Mouse (Mus musculus) embryonic facial prominence, embryonic 14.5 days (tissue): ENCODE results near the gene Aqp1. TPM values are rescaled to one million over a fixed set of nuclear protein-coding genes. Genes with fewer than 3 reads are reported as not detected.

Source experiments
- ATAC-seq: fragments of 200-750 bp; cut with Nextera tagmentation; 2 replicates; pipeline ENCODE4 v1.8.0; 2017; ENCODE audit warnings: low read depth, moderate number of reproducible peaks, moderate TSS enrichment
- DNase-seq: peaks from one replicate; pipeline ENCODE4 v3.0.0-alpha.2; 2015; ENCODE audit warnings: low spot score
- H3K27ac ChIP-seq: fragments of 300-500 bp; sonication (generic); replicated peaks from 2 replicates; pipeline ENCODE4 v1.5.1; 2014; ENCODE audit warnings: low read depth, mild to moderate bottlenecking, low read length, moderate library complexity
- H3K27me3 ChIP-seq: fragments of 300-500 bp; sonication (generic); replicated peaks from 2 replicates; pipeline ENCODE4 v1.6.1; 2014; ENCODE audit warnings: low read length; ENCODE audit not compliant: control insufficient read depth, insufficient read depth
- H3K36me3 ChIP-seq: fragments of 300-500 bp; sonication (generic); 2 replicates; pipeline ENCODE4 v1.6.1; 2014; ENCODE audit warnings: low read length, mixed read lengths; ENCODE audit not compliant: control insufficient read depth, insufficient read depth
- H3K4me1 ChIP-seq: fragments of 300-500 bp; sonication (generic); 2 replicates; pipeline ENCODE4 v1.6.1; 2014; ENCODE audit warnings: antibody characterized with exemption, low read length; ENCODE audit not compliant: control insufficient read depth, insufficient read depth
- H3K4me2 ChIP-seq: fragments of 300-500 bp; sonication (generic); 2 replicates; pipeline ENCODE4 v1.6.1; 2014; ENCODE audit warnings: low read depth, mild to moderate bottlenecking, low read length, moderate library complexity, mixed read lengths
- H3K4me3 ChIP-seq: fragments of 300-500 bp; sonication (generic); 2 replicates; pipeline ENCODE4 v1.5.1; 2014; ENCODE audit warnings: low read depth, mild to moderate bottlenecking, low read length
- H3K9ac ChIP-seq: fragments of 300-500 bp; sonication (generic); 2 replicates; pipeline ENCODE4 v1.6.1; 2014; ENCODE audit warnings: low read depth, mild to moderate bottlenecking, low read length, moderate library complexity, mixed read lengths
- H3K9me3 ChIP-seq: fragments of 300-500 bp; sonication (generic); 2 replicates; pipeline ENCODE4 v1.6.1; 2016; ENCODE audit warnings: low read length; ENCODE audit not compliant: control insufficient read depth
- WGBS: fragments of 180-500 bp; shearing (Covaris S2); extraction: QIAGEN DNeasy Blood & Tissue Kit; methylation state at CpG from one replicate; pipeline ENCODE4 v1.1.7; 2014; 5-methylcytosine and 5-hydroxymethylcytosine counted together
- polyA plus RNA-seq: library from polyadenylated mRNA; unstranded; fragments of >200 nt; fragmentation: Nextera tagmentation; extraction: Ambion mirVana; gene quantifications from 2 replicates; pipeline ENCODE4 v1.2.1, GENCODE M21; 2014

Gene Aqp1
- polyA plus RNA-seq, 1 experiment from 2014 or later = 20.4 TPM

DNA sequence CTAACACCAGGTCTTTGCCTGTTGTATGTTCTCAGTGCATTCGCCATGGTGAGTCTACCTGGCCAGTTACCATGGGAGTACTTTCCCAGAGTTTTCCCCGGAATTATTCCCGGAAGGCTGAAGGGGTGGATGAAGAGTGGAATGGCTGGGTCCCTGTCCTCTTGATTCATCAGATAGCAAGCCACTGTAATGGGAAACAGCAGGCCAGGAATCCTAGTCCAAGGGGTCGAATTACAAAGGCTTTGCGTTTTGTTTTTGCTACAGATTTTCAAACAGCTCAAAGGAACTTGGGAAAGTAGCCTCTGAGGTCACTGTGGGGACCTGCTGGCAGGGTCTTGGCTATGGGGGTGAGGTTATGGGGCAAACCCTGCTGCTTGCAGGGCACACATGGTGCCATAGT lies 24.3 kb upstream of the Aqp1 start:
- peak; percentile 30 for DNase-seq
- Histone ChIP-seq H3K4me3 (no peak overlapping the region), H3K9me3 (no peaks in the 10 kb centered on the region), H3K4me1 (peaks cover 5% of the 10 kb centered on the region; the same call in 1 of the 2 replicates), H3K4me2 (no peak overlapping the region), H3K36me3 (0 out of 2 replicates have a peak, but pooled peaks cover 6% of the 10 kb centered on the region), H3K27me3 (no peaks in the 10 kb centered on the region), H3K27ac (no peak overlapping the region), H3K9ac (no peak overlapping the region)
- ATAC-seq = no peak
- 33% methylated on average over 5 of the region's 5 CpGs for WGBS

DNA sequence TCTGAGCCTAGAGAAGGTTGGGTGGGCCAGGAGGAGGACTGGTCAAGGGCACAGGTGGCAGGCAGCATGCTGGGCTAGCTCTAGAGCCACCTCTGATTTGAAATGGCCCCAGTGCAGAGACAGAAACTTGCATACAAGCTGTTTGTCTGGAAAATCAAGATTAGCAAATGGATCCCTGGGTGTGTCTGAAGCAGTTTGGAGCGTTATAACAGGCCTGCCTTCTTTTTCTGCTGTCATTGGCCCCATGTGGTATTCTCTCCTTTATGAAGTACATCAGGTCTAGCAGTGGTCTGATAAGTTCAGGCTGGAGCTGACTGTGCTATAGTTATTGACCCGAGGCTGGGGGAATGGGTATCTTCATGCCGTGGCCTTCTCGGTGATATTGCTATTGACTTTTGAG lies 22.3 kb upstream of the Aqp1 start:
- no peak overlapping the region for H3K27ac ChIP-seq
- H3K4me2 ChIP-seq = no peak overlapping the region
- H3K9ac ChIP-seq = no peak overlapping the region
- H3K27me3 ChIP-seq = no peaks in the 10 kb centered on the region
- WGBS = 88% methylated on average over 4 of the region's 4 CpGs
- no peaks in the 10 kb centered on the region for H3K9me3 ChIP-seq
- no peak for DNase-seq
- H3K36me3 ChIP-seq = 0 out of 2 replicates have a peak, but pooled peaks cover 6% of the 10 kb centered on the region
- peaks cover 5% of the 10 kb centered on the region; the same call in 1 of the 2 replicates for H3K4me1 ChIP-seq
- H3K4me3 ChIP-seq = no peak overlapping the region
- ATAC-seq = no peak

DNA sequence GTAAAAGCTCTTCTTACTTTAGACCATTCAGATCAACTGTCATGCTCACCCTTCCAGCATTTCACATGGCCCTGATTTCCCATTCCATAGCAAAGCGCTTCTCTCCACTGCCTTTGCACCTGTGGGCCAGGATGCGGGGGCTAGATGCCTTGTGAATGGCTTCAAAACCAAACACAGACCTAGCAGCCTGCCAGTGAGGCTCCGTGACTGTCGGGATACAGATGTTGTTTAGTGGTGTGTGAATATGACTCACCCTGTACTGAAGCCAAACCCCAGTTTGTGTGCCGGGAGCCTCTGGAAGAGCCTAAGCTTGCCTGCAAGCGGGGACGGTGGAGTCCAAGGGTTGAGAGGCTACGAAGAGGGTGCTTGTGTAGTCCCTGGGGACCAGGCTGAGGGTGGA lies 21.6 kb upstream of the Aqp1 start:
- 60% methylated on average over 8 of the region's 8 CpGs for WGBS
- Histone ChIP-seq H3K4me2 (no peak overlapping the region), H3K9me3 (no peaks in the 10 kb centered on the region), H3K4me3 (no peak overlapping the region), H3K27me3 (no peaks in the 10 kb centered on the region), H3K9ac (no peak overlapping the region), H3K4me1 (peaks cover 7% of the 10 kb centered on the region; the same call in 1 of the 2 replicates), H3K27ac (no peak overlapping the region), H3K36me3 (0 out of 2 replicates have a peak, but pooled peaks cover 4% of the 10 kb centered on the region)
- DNase-seq (peak; percentile 76), ATAC-seq (peak; percentile 51; the same call in 1 of the 2 replicates)

DNA sequence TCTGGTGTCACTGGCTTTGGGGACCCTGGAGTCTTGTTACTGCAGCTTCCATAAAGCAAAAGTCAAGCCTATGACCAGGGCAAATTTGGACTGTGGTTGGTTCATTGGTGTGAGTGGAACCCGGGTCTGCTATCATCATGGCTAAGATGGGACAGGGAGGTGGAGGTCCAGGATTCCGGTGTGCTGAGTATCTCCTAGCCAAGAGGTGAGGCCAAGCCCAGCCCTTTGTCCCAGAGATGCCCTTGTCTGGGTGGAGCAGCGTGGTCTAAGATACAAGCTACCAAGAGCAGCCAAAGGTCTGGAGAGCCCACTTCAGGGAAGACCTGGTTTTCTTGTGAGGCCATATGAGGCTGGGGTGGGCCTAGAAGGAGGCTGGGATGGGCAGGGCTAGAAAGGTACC lies 17.6 kb upstream of the Aqp1 start:
- no peak for DNase-seq
- Histone ChIP-seq H3K4me2 (no peak overlapping the region), H3K27me3 (no peaks in the 10 kb centered on the region), H3K4me3 (no peak overlapping the region), H3K9ac (no peak overlapping the region), H3K9me3 (no peaks in the 10 kb centered on the region), H3K27ac (no peak overlapping the region), H3K4me1 (peaks cover 2% of the 10 kb centered on the region; the same call in 1 of the 2 replicates), H3K36me3 (no peaks in the 10 kb centered on the region)
- ATAC-seq = no peak
- 85% methylated on average over 3 of the region's 3 CpGs for WGBS

DNA sequence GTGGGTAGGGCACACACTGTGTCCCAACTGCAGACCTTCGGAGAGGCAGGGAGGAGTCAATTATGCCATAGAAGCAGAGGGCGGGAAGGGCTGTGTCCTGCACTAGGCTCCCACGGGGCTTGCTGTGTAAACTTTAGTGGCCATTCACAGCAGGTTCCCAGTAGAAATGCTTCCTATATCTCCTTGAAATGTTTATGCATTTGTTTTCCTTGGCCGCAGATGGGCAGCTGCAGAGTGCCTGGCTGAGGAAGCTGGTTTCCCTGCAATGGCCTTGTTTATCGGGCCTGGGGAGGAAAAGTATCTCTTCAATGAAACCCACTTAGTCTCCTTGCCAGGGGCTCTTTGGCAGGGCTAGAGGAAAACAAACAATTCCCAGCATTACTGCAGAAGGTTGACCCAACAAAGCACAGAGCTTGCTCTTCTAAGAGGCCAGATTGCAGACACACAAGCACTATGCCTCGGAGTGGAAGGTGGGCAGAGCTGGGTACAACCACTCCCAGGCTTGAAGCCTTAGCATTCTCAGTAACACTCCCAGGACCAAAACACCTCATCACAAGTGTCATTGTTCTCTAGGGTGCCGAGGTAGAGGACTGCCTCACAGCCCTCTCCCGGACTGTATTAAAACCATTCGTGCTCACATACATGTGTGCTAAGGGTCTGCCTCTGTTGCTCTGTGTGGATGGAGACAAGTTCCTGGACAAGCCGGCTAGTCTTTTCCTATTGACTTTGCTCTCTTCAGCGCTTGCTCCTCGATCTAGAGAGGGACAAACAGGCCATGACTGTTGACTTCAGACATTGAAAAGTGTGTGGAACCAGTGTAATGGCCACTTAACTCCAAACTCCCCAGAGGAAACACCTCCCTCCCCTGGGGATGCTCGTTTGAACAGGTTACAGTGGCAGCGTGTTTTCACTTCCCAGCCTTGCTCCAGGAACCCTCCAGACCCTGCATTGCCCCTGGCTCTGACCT lies 16.4 kb upstream of the Aqp1 start:
- 63% methylated on average over 14 of the region's 14 CpGs for WGBS
- Histone ChIP-seq H3K9ac (no peak overlapping the region), H3K27ac (peak overlapping the region; percentile 46; the same call in 1 of the 2 replicates), H3K4me1 (0 out of 2 replicates have a peak, but pooled peaks cover 2% of the 10 kb centered on the region), H3K4me2 (no peak overlapping the region), H3K4me3 (no peak overlapping the region), H3K36me3 (no peaks in the 10 kb centered on the region), H3K27me3 (no peaks in the 10 kb centered on the region), H3K9me3 (no peaks in the 10 kb centered on the region)
- ATAC-seq (peak; percentile 69), DNase-seq (peak; percentile 72)

DNA sequence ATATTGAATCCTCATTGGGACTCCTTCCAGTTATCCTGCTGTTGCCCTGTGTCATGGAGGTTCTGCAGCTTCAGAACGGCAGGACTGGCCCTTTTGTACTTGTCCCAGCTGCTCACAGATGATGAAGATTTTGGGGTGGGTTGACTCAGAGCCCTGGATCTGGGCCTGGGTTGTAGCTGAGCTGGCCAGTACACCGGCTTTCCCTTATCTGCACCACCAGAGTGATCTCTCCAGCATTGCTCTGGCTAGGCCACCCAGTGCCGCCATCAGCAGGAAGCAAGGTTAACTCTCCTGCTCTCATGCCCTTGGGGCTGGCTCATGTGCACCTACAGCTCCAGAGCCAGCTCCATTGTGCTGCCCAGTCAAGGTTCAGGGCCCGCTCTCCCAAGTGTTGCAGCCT lies 15.3 kb upstream of the Aqp1 start:
- no peak overlapping the region for H3K27ac ChIP-seq
- H3K36me3 ChIP-seq = no peaks in the 10 kb centered on the region
- no peak overlapping the region for H3K4me3 ChIP-seq
- H3K4me2 ChIP-seq = no peak overlapping the region
- ATAC-seq = no peak
- 90% methylated on average over 4 of the region's 4 CpGs for WGBS
- no peaks in the 10 kb centered on the region for H3K27me3 ChIP-seq
- no peak for DNase-seq
- 0 out of 2 replicates have a peak, but pooled peaks cover 2% of the 10 kb centered on the region for H3K4me1 ChIP-seq
- no peak overlapping the region for H3K9ac ChIP-seq
- no peaks in the 10 kb centered on the region for H3K9me3 ChIP-seq

DNA sequence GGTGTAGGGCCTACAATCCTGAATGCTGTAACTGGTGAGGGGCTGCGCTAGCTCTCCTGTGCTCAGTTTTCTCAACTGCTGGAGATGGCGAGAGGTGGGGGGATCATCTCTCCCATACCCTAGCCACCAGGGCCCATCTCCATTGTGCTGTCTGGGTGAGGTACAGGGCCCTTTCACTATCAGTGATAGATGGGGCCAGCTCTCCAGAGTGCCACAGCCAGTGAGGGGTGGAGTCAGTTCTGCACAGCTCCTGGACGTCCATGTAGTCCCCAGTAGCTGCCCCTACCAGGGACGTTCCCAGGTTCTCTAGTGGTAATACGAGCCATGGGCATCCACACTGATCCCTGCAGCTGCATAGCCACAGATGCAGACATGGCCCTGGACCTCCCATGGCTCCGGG lies 14.7 kb upstream of the Aqp1 start:
- WGBS = 70% methylated on average over 6 of the region's 6 CpGs
- no peak overlapping the region for H3K4me2 ChIP-seq
- H3K27ac ChIP-seq = no peak overlapping the region
- no peaks in the 10 kb centered on the region for H3K27me3 ChIP-seq
- H3K9ac ChIP-seq = no peak overlapping the region
- DNase-seq (no peak), ATAC-seq (no peak)
- 0 out of 2 replicates have a peak, but pooled peaks cover 2% of the 10 kb centered on the region for H3K4me1 ChIP-seq
- H3K9me3 ChIP-seq = no peaks in the 10 kb centered on the region
- no peaks in the 10 kb centered on the region for H3K36me3 ChIP-seq
- H3K4me3 ChIP-seq = no peak overlapping the region

DNA sequence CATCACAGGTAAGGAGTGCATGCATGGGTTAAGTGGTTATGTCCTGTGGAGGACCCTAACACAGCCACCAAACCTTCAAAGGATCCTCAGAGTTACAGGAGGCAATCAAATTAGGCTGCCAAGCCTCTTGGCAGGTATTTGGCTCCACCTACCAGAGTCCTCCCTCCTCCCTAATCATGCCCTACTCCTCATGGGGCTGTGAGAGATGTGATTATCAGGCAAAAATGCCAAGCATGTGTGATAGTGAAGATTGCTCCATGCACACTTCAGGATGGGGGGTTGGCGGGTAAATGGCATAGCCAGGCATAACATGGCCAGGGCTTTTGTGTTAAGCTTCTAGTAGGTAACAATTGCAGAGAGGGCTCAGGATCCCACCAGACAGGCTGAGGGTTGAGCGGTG lies 13.3 kb upstream of the Aqp1 start:
- H3K27me3 ChIP-seq = no peaks in the 10 kb centered on the region
- H3K36me3 ChIP-seq = no peaks in the 10 kb centered on the region
- H3K9ac ChIP-seq = no peak overlapping the region
- ATAC-seq (no peak), DNase-seq (no peak)
- H3K4me1 ChIP-seq = 0 out of 2 replicates have a peak, but pooled peaks cover 2% of the 10 kb centered on the region
- H3K4me3 ChIP-seq = no peak overlapping the region
- no peak overlapping the region for H3K4me2 ChIP-seq
- WGBS = 93% methylated on average over 2 of the region's 2 CpGs
- no peak overlapping the region for H3K27ac ChIP-seq
- H3K9me3 ChIP-seq = no peaks in the 10 kb centered on the region
